Mouse (Mus musculus): ENCODE measurements around the gene Gnai3. TPM values are rescaled to one million over a fixed set of nuclear protein-coding genes. Genes with fewer than 3 reads are reported as not detected.

Gnai3 gene
- polyA plus RNA-seq (2015; fragmentation: Nextera tagmentation; extraction: Ambion mirVana), result 161 and 169 TPM in 2 replicates

DNA sequence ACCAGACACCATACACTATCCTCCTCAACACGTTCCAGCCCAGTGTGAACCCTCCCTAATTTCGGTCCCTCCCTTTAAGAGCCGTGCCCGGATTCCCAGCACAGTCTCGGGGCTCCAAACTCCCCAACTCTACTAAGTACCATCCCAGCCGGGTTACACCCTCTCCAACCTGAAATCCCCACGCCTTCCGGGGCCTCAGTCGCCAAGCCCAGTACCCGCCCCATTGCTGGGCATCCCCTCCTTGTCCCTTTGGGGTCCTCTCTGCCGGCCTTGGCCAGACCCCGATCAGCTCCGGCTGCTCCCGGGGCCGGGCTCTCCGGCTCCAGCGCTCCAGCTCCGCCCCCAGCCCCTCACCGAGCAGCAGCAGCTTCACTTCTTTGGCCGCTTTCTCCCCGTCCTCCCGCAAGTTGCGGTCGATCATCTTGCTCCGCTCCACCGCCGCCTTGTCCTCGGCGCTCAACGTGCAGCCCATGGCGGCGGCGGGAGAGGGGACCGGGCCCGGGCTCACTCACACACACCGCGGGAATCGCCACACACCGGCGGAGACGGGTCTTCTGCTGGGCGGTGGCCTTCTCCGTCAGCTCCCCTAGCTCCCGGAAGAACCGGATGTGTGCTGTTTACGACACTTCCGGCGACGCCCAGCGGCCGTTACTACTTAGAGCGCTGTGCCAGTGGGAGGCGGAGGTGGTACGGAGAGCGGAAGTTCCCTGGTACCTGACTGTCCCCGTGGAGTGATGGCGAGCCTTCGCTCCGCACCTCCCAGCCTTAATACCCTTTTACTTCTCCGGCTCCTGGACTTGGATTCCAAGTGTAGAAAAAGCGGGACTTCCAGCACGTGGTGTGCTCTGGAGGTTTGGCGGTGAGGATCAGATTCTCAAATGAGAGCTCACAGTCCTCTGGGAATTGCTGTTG lies at the start of gene Gnai3:
TSS of gene Gnai3 (minus strand) at position 613 of the 912 bp plus-strand sequence.
- under 1% methylated on average over 63 of the region's 63 CpGs for WGBS
- H3K9me3 ChIP-seq, result no peaks in the 10 kb centered on the region
- H3K4me3 ChIP-seq (replicated peaks), result peak within 1 kb of the TSS; percentile 96
- no peaks in the 10 kb centered on the region for H3K27me3 ChIP-seq (replicated peaks)
- peak; percentile 95 for ATAC-seq (ENCODE audit: insufficient read depth, low FRiP score, low read depth)
- peak within 1 kb of the TSS; percentile 78 for H3K9ac ChIP-seq
- peak within 1 kb of the TSS; percentile 93 for H3K27ac ChIP-seq
- H3K36me3 ChIP-seq, result no peaks in the 10 kb centered on the region
- H3K4me2 ChIP-seq, result peak within 1 kb of the TSS; percentile 76
- peaks cover 18% of the 10 kb centered on the region; the same call in 1 of the 2 replicates for H3K4me1 ChIP-seq

DNA sequence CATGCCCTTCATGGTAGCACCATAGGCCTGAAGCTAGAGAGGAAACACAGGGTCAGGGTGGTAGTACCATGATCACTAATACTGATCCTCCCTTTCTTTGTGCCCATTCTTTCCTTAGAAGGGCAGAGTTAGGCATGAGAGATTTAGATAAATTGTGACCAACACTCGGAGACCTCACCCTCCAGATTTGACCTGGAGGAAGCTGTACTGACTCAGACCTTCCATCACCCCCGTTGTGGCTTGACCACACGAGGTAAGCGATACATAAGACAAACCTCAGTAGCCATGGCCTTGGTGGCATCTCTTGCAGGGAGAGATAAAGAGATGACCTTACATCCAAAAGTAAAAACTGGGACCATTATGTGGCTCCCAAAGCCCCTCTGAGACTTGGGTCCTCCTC lies 49.3 kb upstream of the Gnai3 start:
- no peak for ATAC-seq (ENCODE audit: insufficient read depth, low FRiP score, low read depth)
- Histone ChIP-seq H3K4me2 (no peak overlapping the region), H3K4me3 (replicated peaks) (no peak overlapping the region), H3K9me3 (no peaks in the 10 kb centered on the region), H3K36me3 (no peaks in the 10 kb centered on the region; the same call in 1 of the 2 replicates), H3K9ac (no peak overlapping the region), H3K4me1 (peaks cover 25% of the 10 kb centered on the region), H3K27me3 (replicated peaks) (no peaks in the 10 kb centered on the region), H3K27ac (no peak overlapping the region)
- 90% methylated on average over 4 of the region's 4 CpGs for WGBS

DNA sequence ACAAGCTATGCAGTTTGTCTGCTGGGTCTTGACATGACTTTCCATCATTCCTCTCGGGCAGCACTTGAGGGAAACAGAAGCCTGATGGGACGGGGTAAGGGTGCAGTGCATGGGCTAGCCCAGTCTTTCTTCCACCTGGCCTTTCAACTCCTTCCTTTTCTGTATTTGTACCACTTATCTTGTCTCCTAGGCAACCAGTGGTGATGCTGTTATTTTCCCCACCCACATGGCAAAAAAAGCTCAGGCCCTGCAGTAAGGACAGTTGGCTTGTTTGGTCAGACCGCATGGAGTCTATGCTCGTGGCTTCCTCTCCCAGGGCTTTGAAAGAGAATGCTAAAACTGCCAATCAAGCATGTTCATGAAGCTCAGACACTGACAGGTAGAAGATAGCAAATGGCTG lies 47.7 kb upstream of the Gnai3 start:
- Histone ChIP-seq H3K4me2 (no peak overlapping the region), H3K4me1 (peaks cover 26% of the 10 kb centered on the region), H3K27ac (no peak overlapping the region), H3K9ac (no peak overlapping the region), H3K36me3 (no peaks in the 10 kb centered on the region; the same call in 1 of the 2 replicates), H3K4me3 (replicated peaks) (no peak overlapping the region), H3K9me3 (no peaks in the 10 kb centered on the region), H3K27me3 (replicated peaks) (no peaks in the 10 kb centered on the region)
- 58% methylated on average over 4 of the region's 4 CpGs for WGBS
- ATAC-seq (ENCODE audit: insufficient read depth, low FRiP score, low read depth), result no peak

DNA sequence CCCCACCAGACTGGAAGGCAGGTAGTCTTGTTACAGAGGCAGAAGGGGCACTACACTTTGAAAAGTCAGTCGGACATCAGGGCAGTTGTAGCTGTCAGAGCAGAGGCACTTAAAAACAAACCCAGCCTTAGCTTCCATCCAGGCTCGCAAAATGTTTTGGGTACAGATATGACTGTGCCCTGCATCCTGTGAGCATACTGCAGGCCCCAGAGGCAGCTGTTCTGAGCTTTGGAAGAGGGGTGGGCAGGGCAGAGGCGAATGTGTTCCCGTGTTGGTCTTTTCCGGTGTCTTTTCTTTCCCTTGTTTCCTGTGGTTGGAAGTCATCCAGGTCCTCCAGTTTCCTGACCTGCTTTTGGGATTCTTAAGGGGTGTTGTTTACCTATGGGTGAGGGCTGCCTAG lies 44.0 kb upstream of the Gnai3 start:
- Histone ChIP-seq H3K4me1 (peaks cover 19% of the 10 kb centered on the region), H3K9me3 (no peaks in the 10 kb centered on the region), H3K36me3 (no peaks in the 10 kb centered on the region), H3K4me3 (replicated peaks) (no peak overlapping the region), H3K27ac (no peak overlapping the region), H3K9ac (no peak overlapping the region), H3K4me2 (peak overlapping the region; percentile 17; the same call in 1 of the 2 replicates), H3K27me3 (replicated peaks) (no peaks in the 10 kb centered on the region)
- no peak for ATAC-seq (ENCODE audit: insufficient read depth, low FRiP score, low read depth)
- WGBS, result 35% methylated on average over 5 of the region's 5 CpGs

DNA sequence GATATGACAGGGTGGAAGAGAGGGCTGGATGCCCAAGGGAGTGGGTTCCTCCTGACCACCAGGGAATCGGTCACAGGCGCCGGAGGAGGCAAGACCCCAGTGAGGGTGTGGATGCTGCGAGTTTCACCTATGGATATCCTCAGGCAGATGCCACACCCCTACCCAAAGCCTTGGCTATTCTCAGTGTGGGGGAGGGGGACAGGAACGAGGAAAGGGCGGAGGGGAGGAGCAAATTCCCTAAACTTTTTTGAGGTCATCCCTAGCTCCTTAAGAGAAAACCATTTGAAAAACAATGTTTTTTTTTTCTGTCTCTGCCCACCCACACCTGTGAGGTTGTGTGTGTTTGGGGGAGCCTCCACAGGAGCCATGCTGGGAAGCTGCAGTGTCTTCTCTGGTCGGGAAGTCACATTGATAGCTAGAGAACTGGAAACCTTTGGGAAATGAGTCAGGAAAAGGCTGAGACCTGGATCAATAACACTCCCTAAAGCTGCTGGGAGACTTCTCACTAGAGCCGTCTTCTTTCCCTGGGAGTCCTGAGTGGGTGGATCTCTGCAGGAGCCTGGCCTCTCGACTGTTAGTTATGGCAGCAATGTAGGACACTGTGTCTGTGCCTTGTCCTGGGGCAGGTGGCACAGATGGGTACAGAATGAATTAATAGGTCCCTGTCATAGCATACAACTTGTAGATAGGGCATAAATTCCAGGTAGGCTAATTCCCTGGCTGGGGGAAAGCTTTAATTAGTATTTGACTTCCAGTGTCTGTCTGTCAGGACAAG lies 43.0 kb upstream of the Gnai3 start:
- WGBS, result 71% methylated on average over 9 of the region's 9 CpGs
- H3K4me2 ChIP-seq, result no peak overlapping the region
- H3K4me1 ChIP-seq, result peaks cover 19% of the 10 kb centered on the region
- H3K9ac ChIP-seq, result no peak overlapping the region
- no peaks in the 10 kb centered on the region for H3K9me3 ChIP-seq
- H3K36me3 ChIP-seq, result no peaks in the 10 kb centered on the region
- no peaks in the 10 kb centered on the region for H3K27me3 ChIP-seq (replicated peaks)
- no peak overlapping the region for H3K27ac ChIP-seq
- no peak overlapping the region for H3K4me3 ChIP-seq (replicated peaks)
- ATAC-seq (ENCODE audit: insufficient read depth, low FRiP score, low read depth), result no peak

DNA sequence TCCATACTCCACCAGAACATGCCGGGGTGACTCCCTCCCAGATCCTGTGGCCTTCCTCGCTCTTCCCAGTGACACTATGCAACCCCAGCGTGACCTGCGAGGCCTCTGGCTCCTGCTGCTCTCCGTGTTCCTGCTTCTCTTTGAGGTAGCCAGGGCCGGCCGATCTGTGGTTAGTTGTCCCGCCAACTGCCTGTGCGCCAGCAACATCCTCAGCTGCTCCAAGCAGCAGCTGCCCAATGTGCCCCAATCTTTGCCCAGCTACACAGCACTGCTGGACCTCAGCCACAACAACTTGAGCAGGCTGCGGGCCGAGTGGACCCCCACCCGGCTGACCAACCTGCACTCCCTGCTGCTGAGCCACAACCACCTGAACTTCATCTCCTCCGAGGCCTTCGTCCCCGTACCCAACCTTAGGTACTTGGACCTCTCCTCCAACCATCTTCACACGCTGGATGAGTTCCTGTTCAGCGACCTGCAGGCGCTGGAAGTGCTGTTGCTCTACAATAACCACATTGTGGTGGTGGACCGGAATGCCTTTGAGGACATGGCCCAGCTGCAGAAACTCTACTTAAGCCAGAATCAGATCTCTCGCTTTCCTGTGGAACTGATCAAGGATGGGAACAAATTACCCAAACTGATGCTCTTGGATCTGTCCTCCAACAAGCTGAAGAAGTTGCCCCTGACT lies 41.3 kb upstream of the Gnai3 start:
- no peak for ATAC-seq (ENCODE audit: insufficient read depth, low FRiP score, low read depth)
- Histone ChIP-seq H3K27ac (no peak overlapping the region), H3K27me3 (replicated peaks) (no peaks in the 10 kb centered on the region), H3K4me3 (replicated peaks) (peak overlapping the region; percentile 61; the same call in 1 of the 2 replicates), H3K4me1 (peaks cover 19% of the 10 kb centered on the region), H3K9ac (no peak overlapping the region), H3K36me3 (no peaks in the 10 kb centered on the region), H3K4me2 (peak overlapping the region; percentile 86), H3K9me3 (no peaks in the 10 kb centered on the region)
- WGBS, result 68% methylated on average over 20 of the region's 20 CpGs

DNA sequence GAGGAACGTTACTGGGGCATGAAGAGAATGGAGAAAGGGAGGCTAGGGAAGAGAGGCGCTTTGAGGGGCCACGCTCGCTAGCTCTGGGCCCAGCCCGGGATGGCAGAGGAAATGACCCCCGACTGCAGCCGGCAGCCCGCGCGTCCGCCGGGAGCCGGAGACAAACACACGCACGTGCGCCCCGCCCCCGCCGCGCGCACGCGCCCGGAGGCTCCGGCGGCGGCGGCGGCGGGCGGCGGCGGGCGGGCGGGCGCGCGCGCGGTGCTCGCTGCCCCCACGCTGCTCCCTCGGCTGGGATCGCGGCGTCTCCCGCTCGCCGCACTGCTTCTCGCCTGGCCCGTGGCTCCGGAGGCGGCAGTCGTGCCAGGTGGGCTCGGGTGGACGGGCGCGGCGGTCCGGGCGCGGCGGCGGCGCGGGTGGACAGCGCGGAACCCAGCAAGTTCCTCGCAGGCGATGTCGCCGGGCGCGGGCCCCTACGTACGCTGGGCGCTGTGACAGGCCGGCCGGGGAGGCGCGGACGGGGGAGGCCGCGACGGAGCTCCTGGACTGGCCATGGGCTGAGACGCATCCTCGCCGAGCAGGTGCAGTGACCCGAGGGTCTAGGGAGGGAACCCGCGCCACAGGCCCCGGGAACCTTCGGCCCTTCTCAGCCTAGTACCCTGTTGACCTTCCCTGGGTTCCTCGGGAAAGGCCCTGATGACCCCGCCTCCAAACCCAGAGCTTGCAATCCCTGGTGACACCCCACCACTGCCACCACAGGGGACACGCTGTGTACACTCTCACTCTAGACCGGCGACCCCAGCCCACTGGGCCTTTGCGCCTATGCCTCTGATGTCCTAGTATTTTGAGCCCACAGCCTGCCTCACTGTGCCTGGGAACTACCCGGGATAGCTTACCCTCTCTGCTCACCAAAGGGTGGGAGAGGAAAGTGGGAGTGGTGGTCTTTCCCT lies 40.4 kb upstream of the Gnai3 start, which contains the start of gene Amigo1:
TSS of gene Amigo1 (plus strand) at position 238 of the 950 bp plus-strand sequence.
- Histone ChIP-seq H3K27me3 (replicated peaks) (no peaks in the 10 kb centered on the region), H3K36me3 (no peaks in the 10 kb centered on the region), H3K9me3 (no peaks in the 10 kb centered on the region), H3K9ac (peak within 1 kb of the TSS; percentile 40), H3K4me3 (replicated peaks) (peak within 1 kb of the TSS; percentile 61), H3K4me2 (peak within 1 kb of the TSS; percentile 86), H3K4me1 (peaks cover 14% of the 10 kb centered on the region), H3K27ac (no peak within 1 kb of the TSS)
- 2% methylated on average over 92 of the region's 100 CpGs for WGBS
- ATAC-seq (ENCODE audit: insufficient read depth, low FRiP score, low read depth), result peak; percentile 61; the same call in 1 of the 2 replicates

DNA sequence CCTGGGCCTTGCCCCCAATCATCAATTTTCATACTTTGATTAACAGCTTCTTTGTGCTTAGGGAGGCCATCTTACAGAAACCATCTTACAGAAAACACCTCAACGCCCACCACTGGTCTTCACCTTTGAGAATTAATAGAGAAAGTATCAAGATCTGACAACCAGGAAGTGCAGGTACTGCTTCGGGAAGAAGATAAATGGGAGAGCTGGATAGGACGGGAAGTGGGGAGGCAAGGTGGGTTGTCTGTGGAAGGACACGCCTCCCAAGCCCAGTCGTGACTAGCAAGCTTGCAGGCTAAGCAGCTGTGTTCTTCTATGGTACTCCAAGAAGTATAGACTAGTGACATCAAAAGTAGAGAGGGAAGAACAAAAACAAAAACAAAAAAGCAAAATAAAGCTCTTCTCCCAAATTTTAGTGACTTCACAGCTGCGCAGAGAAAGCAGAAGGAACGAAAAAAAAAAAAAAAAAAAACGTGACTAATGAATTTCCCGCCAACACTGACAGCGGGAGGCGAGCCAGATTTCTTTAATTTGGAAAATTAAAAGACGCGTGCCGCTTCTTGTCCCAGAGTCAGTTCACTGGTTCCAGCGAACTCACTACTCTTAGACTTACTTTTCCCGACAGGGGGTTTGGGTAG lies 39.6 kb upstream of the Gnai3 start:
- Histone ChIP-seq H3K4me1 (peaks cover 14% of the 10 kb centered on the region), H3K9me3 (no peaks in the 10 kb centered on the region), H3K9ac (peak overlapping the region; percentile 40; the same call in 1 of the 2 replicates), H3K27ac (no peak overlapping the region), H3K4me3 (replicated peaks) (peak overlapping the region; percentile 61), H3K4me2 (peak overlapping the region; percentile 86), H3K27me3 (replicated peaks) (no peaks in the 10 kb centered on the region), H3K36me3 (no peaks in the 10 kb centered on the region)
- 4% methylated on average over 16 of the region's 16 CpGs for WGBS
- ATAC-seq (ENCODE audit: insufficient read depth, low FRiP score, low read depth), result no peak

DNA sequence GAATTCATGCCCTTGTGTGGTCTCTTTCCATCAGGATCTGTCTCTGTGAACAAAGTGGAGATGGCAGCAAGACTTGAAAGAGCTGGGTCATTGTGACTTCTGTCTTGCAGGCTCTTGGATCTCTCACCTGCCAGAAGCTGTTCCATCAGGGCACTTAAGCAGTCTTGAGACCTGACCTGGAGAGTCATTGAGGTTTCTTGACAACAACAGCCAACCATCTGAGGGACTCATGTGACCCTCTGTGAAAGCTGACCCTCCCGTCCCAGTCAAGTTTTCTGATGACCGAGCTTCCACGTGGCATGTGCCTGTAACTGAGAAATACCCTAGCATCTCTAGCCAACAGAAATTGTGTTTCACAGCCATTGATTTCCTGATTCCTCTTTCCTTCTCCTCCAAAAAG lies 38.8 kb upstream of the Gnai3 start:
- ATAC-seq (ENCODE audit: insufficient read depth, low FRiP score, low read depth), result no peak

DNA sequence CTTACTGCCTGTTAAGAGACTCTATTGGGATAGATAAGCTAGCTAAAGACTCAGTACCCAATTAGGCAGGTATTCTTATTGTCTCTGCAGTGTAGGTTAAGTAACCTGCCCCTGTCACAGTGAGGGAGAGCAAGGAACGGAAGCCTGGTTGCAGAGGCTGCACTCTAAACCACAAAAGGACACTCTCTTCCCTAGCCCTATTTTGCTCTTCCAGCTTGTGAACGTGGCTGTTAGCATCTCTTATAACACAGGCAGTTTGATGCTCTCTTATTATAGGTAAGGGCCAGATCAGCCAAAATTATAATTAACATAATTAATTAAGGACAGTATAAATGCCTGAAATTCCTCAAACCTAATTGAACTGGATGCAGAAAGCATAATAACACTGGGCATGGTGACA lies 34.6 kb upstream of the Gnai3 start:
- H3K9me3 ChIP-seq, result no peaks in the 10 kb centered on the region
- H3K9ac ChIP-seq, result no peak overlapping the region
- no peak overlapping the region for H3K27ac ChIP-seq
- no peak overlapping the region for H3K4me2 ChIP-seq
- H3K27me3 ChIP-seq (replicated peaks), result no peaks in the 10 kb centered on the region
- H3K4me3 ChIP-seq (replicated peaks), result no peak overlapping the region
- H3K4me1 ChIP-seq, result peaks cover 5% of the 10 kb centered on the region
- 48% methylated on average over 2 of the region's 2 CpGs for WGBS
- no peaks in the 10 kb centered on the region for H3K36me3 ChIP-seq
- no peak for ATAC-seq (ENCODE audit: insufficient read depth, low FRiP score, low read depth)

More for the DNA sequence above, 38.8 kb upstream of the Gnai3 start:
- Histone ChIP-seq H3K4me2 (no peak overlapping the region), H3K9me3 (no peaks in the 10 kb centered on the region), H3K27ac (no peak overlapping the region), H3K27me3 (replicated peaks) (no peaks in the 10 kb centered on the region), H3K4me1 (peaks cover 9% of the 10 kb centered on the region), H3K4me3 (replicated peaks) (no peak overlapping the region), H3K9ac (no peak overlapping the region), H3K36me3 (no peaks in the 10 kb centered on the region)
- WGBS, result 80% methylated on average over 3 of the region's 3 CpGs
